Mouse (Mus musculus): Measurements from ENCODE around the gene Galns. TPM values are rescaled to one million over a fixed set of nuclear protein-coding genes. Genes with fewer than 3 reads are reported as not detected.

Gene Galns
- total RNA-seq, 2 experiments from 2014 or later = 2.9 to 3.6 TPM

GRCm38 (mm10) chr8:122550234-122550994 is 60.8 kb downstream of the Galns start:
- peak; percentile 65 for DNase-seq

GRCm38 (mm10) chr8:122548891-122549439 is 62.3 kb downstream of the Galns start:
- DNase-seq = no peak
- intact Hi-C loops (cut with DNase I; ENCODE audit: low total_unique reads) = no loop called here

More at GRCm38 (mm10) chr8:122550234-122550994, 60.8 kb downstream of the Galns start:
- intact Hi-C loops (cut with DNase I; ENCODE audit: low total_unique reads) = loop anchor here (2.0 kb wide), 1 partner anchor 50 kb away; no protein-coding TSS in a partner anchor

- no peak for DNase-seq
- intact Hi-C loops (cut with DNase I; ENCODE audit: low total_unique reads) = no loop called here
Measured at GRCm38 (mm10) chr8:122548331-122548730, 62.9 kb downstream of the Galns start.

GRCm38 (mm10) chr8:122547815-122548214 is 63.4 kb downstream of the Galns start:
- DNase-seq = no peak
- intact Hi-C loops (cut with DNase I; ENCODE audit: low total_unique reads) = no loop called here

- DNase-seq = peak; percentile 59
- intact Hi-C loops (cut with DNase I; ENCODE audit: low total_unique reads) = no loop called here
Measured at GRCm38 (mm10) chr8:122546811-122547453, 64.3 kb downstream of the Galns start.

- intact Hi-C loops (cut with DNase I; ENCODE audit: low total_unique reads) = no loop called here
- DNase-seq = no peak
Measured at GRCm38 (mm10) chr8:122546066-122546755, 65.1 kb downstream of the Galns start.

GRCm38 (mm10) chr8:122544138-122544537 is 67.1 kb downstream of the Galns start:
- DNase-seq = no peak
- intact Hi-C loops (cut with DNase I; ENCODE audit: low total_unique reads) = no loop called here

- DNase-seq = no peak
- intact Hi-C loops (cut with DNase I; ENCODE audit: low total_unique reads) = no loop called here
Measured at GRCm38 (mm10) chr8:122538310-122539076, 72.8 kb downstream of the Galns start.

GRCm38 (mm10) chr8:122537812-122538211 is 73.5 kb downstream of the Galns start:
- intact Hi-C loops (cut with DNase I; ENCODE audit: low total_unique reads) = no loop called here
- no peak for DNase-seq

GRCm38 (mm10) chr8:122537033-122537432 is 74.2 kb downstream of the Galns start:
- DNase-seq = no peak
- intact Hi-C loops (cut with DNase I; ENCODE audit: low total_unique reads) = no loop called here

GRCm38 (mm10) chr8:122531312-122531711 is 80.0 kb downstream of the Galns start:
- no peak for DNase-seq
- intact Hi-C loops (cut with DNase I; ENCODE audit: low total_unique reads) = no loop called here

GRCm38 (mm10) chr8:122529159-122529558 is 82.1 kb downstream of the Galns start:
- DNase-seq = no peak
- intact Hi-C loops (cut with DNase I; ENCODE audit: low total_unique reads) = no loop called here

Small RNA genes lying within 50 kb of the gene (microRNA-seq; reads per million reads assigned to microRNA genes)
- gene Mir6396 = 0 reads per million in 2 experiments

Other genes starting within 250 kb of the Galns start
- gene Zc3h18, start 234.9 kb downstream of the Galns start, total RNA-seq (2021) = 10 to 100 TPM; 21.6 to 23.5 TPM
- not detected for gene Il17c, start 189.4 kb downstream of the Galns start, total RNA-seq (2021)
- 10 to 100 TPM; 15.3 to 18.6 TPM for gene Cyba, start 178.5 kb downstream of the Galns start, total RNA-seq (2021)
- 1 to 10 TPM; 5.6 to 7.8 TPM for gene Mvd, start 168.0 kb downstream of the Galns start, total RNA-seq (2021)
- gene Snai3, start 150.7 kb downstream of the Galns start, total RNA-seq (2021) = 1 to 10 TPM; 3.1 to 4.1 TPM
- 10 to 100 TPM; 23.9 to 28.7 TPM for gene Rnf166, start 135.4 kb downstream of the Galns start, total RNA-seq (2021)
- gene Ctu2, start 135.3 kb downstream of the Galns start, total RNA-seq (2021) = 1 to 10 TPM; 7.6 to 8.6 TPM
- gene Piezo1, start 60.1 kb downstream of the Galns start, total RNA-seq (2021) = 10 to 100 TPM; 15.1 to 15.4 TPM
- gene Cdt1, start 43.4 kb downstream of the Galns start, total RNA-seq (2021) = 1 to 10 TPM; 1.8 to 3.0 TPM
- 10 to 100 TPM; 40.1 to 44.1 TPM for gene Aprt, start 34.6 kb downstream of the Galns start, total RNA-seq (2021)
- gene Trappc2l, start 177 bp upstream of the Galns start, total RNA-seq (2021) = 10 to 100 TPM; 47.5 TPM
- gene Pabpn1l, start 11.3 kb upstream of the Galns start, total RNA-seq (2021) = not detected
- 10 to 100 TPM; 19.5 to 23.2 TPM for gene Cbfa2t3, start 87.6 kb upstream of the Galns start, total RNA-seq (2021)
- 10 to 100 TPM; 13.4 to 16.2 TPM for gene Acsf3, start 164.0 kb upstream of the Galns start, total RNA-seq (2021)
- 10 to 100 TPM; 16.2 to 20.9 TPM for gene Cdh15, start 236.5 kb upstream of the Galns start, total RNA-seq (2021)